Mouse (Mus musculus) right cerebral cortex, adult 18-20 months (tissue): ENCODE measurements around the gene Scn3a.
"Not testable (repeated sequence)": the region's sequence is repeated elsewhere in the genome, so short reads cannot be mapped to it uniquely, and the experiment has no call there.

Experiments
- DNase-seq: peaks from one replicate; pipeline ENCODE4 v3.0.0; 2022; ENCODE audit warnings: mixed read lengths

Scn3a gene

DNA sequence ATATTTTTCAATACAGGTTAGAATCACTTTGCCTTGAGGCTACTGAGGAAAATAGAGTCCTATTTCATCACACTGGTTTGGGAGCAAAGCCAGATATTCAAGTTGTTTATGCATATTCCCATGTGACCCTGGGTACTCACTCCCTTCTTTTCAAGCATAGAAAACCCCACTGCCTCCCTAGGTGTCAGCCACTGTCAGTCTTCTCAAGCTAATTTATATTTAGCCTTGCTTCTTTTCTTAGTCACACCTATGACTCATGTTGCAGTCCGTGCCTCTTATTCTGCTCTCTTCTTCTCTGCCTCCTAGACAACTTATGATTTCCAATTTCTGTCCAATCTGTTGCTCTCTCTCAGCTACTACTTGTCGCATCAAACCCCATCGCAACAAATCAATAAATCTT, 84.0 kb downstream of the Scn3a start:
- DNase-seq, result peak; percentile 26

DNA sequence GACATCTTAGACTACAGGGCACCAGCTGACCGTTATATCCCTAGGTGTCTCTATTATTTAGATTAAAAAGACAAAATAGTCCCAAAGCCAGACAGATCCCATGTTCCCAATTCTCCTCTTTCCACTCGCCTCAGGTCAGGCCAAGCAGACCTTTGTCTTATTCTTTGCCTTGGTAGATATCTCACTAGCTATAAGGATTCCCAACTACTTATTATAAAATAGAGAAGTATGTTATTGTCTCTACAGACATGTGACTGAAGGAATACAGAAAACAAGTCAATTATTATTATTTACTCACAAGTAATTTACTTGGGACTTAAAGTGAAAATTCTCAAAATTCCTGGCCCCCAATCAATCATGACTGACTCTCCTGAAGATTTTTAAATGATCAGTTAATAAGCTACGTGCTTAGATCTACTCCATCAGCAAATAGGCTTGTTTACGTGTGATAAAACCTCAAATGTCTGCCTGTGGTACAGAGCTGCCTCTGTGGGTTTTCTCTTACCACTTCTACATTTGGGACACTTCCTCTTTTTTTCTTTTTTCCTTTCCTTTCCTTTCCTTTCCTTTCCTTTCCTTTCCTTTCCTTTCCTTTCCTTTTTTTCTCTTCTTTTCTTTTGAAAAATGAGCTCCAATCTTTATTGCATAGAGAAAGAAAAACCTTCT, 86.3 kb downstream of the Scn3a start:
- DNase-seq, result no peak

DNA sequence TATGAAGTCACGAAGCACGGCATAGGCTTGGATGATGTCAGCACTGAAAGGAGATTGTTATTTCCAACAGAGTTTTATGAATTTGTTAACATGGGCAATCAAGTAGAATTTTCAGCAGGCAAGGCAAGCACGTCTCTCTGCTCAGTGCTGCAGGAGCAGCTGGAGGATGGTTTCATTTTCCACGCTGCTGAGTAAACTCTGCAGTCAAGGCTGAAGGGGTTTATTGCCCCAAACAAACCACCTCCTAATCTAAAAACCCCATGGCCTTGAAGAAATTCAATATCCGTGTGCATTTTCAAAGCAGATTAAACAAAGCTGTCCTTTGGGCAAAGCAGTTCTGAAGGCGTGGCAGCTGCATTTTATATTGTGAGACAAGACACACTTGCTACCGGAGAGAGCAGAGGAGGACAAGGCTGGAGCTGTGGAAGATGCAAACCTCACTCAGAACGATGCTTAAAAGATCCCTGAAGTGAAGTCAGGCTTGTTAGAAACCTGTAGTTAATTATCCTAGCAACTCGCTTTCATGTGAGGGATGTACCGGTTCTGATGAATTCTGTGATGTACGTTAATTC, 96.0 kb downstream of the Scn3a start:
- peak; percentile 15 for DNase-seq

DNA sequence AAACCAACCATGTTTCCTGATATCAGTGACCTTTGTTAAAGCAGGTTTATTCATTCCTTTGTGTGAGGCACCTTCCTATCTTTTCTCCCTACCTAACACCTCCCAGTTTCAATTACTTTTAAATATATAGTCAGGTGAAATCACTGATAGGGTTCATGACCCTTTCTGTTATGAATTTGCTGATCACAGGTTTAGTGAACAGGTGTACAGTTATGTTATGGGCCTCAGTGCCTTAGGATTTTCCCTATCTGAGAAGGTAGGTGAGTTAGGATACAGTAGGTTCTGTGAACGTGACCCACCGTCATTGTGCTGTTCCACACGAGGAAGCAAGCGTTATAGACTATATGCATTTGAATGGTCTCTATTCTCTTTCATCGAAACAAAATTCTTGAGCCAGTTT, 101.7 kb downstream of the Scn3a start:
- DNase-seq, result no peak

DNA sequence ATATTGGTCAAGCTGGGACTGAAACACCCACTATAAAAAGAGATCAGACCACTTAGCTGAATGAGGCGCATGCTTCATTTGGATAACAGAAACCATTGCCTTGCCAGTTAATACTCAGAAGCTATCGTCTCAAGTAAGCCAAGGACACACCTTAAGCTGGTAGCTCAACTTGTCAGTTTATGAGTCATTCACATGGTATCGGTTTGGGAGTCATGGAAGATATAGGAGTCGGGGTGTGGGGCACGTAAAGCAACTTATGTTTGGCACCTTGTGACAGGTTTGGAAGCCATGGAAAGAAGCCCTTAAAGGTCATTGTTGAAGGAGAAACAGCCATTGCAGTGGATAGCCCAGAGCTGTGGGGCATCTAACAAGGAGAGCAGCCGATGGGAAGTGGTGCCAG, 113.7 kb downstream of the Scn3a start:
- no peak for DNase-seq

DNA sequence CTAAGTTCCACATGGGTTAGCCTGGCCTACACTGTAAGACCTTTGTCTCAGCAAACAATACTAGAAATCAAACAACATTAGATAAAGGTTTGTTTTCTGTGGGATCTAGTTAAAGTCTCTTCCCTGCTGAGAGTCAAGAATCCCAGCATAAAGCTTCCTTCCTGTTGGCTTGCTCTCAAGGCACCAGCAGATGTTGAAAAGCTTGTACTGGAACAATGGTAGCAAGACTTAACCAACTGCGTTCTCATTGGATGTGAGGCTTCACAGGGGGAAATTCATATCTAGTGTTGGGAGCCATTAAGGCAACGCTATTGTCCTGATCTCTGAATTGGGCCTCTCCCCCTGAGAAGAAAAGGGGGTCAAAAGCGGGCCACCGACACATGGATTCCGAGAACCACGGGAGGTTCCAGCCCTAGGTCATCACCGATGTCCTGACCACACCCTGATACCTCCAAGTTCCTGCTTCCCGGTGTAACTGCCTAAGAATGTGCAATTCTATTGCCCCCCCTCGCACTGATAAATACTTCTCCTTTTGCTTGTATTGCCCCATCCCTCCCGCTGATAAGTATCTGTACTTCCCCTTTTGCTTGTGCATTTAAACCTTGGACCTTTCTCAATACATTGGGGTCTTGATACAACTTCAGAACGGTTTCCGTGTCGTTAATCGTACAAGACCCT, 115.9 kb downstream of the Scn3a start:
- DNase-seq, result not testable (repeated sequence)

DNA sequence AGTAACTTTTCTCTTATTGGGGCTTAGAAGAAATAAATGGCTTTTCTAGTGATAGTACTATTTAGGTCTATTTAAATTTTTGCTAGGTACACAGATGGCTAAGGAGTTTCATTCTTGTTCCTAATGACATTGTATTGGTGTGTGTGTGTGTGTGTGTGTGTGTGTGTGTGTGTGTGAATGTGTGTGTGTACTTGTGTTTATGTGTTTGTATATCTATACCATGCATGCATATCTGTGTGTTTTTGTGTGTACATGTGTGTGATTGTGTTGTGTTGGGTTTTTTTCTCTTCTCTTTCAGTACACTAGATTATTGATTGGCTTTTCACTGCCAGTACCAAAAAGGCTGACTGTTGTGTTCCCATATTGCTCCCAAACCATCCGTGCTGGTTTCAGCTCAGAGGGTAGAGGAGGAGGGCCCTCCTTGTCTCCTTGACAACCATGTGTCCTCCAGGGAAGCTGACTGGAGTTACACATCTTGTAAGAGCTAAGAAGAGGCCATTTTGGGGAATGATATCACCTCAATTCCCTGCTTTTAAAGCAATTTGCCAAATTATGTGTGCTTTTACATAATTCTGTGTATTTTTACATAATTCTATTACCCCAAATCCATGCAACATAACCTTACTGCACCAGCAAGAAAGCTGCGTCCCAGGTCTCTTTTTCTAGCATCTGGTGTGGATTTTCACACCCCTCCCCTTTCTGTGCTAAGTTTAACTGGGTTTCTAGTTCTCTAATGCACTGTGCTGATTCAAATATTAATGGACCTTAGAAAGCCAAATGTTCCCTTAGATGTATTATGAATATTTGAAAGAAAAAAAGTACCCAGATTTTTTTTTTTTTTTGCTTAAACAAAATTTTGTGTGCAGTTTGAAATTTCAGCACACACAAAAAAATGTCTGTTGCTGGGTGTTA, 116.7 kb downstream of the Scn3a start:
- peak; percentile 14 for DNase-seq

DNA sequence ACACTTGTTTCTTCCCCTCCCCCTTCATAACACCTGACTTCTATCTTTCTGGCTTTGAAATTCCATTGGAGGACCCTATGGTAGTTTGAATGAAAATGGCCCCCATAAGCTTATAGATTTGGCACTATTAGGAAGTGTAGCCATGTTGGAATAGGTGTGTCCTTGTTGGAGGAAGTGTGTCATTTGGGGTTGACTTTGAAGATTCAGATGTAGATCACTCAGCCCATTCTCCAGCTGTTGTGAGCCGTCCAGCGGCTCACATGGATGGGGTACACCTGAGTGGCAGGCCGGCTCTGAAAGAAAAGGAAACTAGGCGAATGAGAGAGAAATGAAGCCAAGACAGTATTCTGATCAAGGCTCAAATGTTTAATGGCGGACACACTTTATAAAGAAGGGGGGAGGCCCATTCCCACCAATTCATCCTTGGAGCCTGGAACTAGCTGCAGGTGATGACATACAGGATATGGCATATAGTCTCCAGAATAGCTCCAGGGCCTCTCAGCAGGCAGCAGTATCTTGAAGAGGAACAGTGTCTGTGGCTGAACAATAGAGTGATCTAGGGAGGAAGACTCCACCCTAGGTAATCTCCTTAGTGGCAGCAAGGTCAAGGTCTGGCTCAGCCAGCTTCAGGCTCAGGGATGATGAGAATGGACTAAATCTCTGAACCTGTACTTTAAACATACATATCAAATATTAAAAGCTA, 118.2 kb downstream of the Scn3a start:
- DNase-seq, result no peak

DNA sequence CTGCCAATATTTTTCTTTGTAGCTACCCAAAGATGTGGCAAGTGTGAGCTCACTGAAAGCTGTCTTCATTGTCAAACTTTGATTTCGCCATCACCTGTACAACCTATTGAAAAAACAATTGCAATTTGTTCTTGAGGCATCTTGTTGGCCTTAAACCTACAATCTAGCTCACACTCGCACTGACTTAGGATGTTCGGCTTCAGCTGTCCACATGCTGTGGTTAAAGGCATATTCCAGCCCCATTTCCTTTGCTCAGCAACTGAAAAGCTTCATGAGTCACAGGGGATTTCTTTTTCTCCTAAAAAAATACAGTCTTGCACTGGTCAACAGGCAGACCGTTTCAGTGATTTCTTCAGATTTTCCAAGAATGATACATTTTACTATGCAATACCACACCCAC, 124.3 kb downstream of the Scn3a start:
- DNase-seq, result no peak

DNA sequence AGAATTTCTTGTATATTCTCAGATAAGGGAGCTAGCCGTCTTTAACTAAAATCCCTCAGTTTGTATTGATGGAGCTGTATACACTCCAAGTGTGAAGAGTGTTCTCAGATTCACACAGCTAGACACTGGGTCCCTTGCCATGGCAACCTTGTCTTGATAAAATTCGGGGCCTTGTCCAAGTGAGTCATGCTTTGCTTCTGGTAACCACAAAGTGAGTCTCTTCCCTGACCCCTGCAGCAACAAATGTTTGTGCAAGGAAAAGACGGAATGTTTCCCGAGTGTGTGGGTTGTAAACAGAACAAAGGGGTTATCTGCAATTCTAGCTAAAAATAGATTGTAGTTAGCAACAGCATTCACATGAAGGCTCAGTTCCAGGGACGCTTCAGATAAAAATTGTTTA, 125.9 kb downstream of the Scn3a start:
- peak; percentile 8 for DNase-seq

DNA sequence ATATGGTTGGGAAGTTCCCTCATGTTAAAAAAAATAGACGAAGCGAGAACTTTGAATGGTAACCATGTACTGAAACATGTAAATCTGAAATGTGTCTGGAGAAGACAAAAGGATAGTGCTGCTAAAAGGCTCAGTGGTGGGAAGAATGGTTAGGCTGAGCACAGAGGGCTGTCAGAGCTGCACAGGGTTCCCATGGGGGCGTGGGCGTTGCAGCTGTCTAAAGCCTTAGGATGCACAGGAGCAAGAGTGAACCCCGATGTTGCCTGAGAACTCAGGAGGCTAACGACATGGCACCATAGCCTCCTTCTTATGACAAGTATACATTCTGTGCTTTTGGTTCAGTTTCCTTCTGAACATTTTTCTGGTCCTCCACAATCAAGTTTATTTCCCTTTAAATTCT, 126.3 kb downstream of the Scn3a start:
- DNase-seq, result peak; percentile 17

DNA sequence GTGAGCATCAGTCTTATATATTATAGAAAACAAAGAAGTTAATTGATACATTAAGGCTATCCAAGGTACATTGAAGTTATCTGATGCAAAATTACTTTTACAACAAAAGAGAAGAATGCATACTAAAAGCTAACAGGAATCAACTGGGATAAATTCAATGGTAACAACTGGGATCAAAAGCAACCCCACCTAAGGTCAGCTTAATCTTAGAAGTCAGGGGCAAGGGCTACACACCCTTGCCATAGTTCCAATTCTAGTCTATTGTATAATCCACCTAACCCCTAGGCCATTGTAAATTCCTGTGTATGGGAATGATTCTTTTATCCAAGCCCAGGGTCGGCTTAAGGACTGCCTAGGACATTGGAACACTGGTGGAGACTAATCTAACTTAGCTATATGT, 130.5 kb downstream of the Scn3a start:
- no peak for DNase-seq

DNA sequence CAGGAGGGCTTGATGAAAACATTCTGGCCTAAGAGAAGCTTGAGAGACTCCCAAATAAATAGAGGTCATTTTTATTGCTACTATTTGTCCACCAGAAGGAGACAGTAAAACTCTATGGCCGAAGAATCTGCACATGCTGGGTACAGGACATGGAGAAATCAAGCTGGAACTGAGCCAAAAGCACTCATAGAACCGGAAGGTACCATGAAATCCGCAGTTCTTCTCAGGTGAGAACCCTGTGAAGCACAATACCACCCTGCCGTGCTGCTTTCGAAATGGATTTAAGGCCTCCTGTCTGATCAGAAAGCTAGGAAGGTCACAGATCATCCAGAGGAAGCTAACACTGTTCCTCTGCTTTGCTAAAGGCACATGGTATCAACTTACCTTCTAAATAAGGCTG, 143.9 kb downstream of the Scn3a start:
- DNase-seq, result no peak

DNA sequence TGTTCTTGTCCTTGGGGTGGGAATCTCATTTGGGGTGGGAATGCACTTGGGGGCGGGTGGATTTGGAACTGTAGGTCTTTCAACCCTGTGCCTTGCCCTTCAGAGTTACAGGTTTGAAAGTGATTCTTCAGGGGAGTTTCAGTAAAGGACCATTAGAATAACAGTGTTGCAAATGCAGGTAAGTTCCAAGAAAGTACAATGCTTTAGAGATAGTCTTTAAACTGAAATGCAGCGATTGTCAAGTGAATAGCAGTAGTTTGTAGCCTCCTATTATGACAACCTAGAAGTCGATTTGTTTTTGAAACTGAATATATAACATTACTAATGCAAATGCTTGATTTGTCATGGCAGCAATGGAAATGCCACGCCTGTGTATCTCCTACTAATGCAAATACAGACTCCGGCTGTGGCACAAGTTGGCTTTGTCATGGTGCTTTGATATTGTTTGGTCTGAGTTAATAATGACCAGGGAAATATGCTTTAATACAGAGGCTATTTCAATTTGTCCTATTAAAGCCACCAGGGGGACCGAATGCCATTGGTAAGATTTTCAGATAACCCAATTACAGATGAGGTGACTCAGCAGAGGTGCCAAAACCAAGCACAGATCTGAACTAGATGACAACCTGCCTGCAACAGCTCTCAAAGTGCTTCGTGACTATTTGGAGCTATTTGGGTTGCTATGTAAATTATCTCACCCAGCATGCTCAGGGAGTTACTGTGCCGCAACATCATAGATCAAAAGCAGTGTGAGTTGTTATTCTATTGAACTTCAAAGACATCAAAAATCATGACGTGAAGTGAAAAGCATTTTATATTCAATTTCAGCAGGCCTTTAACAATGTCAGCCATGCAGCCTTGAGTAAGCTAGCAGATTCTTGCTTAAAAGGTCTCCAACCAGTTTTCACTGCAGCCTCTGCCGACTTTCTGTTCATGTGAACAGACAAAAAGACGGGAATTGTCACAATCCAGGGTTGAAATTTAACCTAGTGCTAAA, 145.9 kb downstream of the Scn3a start:
- DNase-seq, result peak; percentile 25

DNA sequence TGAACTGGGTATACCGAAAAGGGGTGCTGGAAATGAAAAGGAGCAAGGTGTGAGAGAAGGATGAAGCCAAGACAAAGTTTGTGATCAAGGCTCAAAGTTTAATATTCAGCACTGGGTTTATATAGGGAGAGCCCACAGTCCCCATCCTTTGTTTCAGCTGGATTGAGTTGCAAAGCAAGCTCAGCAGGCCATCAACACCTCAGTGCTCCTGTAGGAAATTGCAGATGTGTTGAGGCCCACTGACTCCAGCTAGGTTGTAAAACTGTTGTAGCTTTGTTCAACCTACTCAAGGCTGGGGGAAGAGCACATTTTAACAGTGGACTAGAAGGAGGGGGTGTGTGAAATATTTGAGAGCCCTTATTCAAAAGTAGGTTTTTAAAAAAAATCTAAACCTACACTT, 148.8 kb downstream of the Scn3a start:
- DNase-seq, result no peak

DNA sequence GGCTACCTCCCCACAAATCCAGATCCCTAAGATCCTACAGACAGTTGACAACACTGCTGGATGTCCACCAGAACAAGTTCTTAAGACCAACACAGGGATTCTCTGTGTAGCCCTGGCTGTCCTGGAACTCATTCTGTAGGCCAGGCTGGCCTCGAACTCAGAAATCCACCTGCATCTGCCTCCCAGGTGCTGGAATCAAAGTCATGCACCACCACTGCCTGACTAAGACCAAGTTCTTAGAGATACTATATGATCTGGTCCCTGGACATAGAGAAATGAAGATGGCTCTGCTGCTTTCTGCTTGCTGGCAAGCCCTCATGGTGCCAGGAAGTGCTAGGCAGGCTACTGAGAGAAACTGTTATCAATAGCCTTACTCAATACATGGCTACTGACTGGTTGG, 150.9 kb downstream of the Scn3a start:
- DNase-seq, result no peak

DNA sequence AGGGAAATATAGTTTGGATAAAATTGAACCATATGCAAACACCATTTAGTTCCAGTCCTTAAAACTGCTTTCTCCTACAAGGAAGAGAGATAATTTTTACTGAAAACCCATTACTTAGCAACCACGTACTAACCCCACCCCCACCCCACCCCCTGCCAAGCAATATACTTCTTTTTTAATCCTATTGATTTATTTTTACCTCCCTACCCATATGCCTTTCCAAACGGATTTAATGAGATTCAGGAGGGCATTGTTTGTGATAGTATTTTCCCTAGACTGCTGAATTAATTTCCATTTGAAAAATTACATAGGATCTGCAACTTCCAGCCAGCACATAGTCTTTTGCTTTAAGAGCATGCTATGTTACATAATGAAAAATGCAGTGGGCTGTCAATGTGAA, 152.1 kb downstream of the Scn3a start:
- no peak for DNase-seq

DNA sequence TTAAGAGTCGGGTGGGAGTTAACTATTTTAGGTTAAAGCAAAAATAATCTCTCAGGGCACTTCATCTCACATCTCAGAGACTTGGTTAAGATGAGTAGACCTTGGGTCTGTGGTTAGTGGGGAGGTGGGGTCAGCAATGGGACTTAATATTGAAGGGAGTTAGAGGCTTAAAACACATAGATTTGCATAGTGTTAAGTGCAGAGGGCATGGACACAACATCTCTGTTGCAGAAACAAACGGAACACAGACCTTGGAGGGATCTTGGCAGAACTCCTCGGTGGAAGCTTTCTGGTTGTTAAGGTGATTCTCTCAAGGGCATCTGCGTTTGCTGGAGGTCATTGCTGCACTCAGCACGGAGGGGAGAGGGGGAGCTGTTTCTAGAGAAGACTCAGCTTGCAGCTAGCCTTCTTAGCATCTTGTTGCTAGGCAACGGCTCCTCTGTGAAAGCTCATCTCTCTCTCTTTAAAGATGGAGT, 152.6 kb downstream of the Scn3a start:
- DNase-seq, result peak; percentile 86

DNA sequence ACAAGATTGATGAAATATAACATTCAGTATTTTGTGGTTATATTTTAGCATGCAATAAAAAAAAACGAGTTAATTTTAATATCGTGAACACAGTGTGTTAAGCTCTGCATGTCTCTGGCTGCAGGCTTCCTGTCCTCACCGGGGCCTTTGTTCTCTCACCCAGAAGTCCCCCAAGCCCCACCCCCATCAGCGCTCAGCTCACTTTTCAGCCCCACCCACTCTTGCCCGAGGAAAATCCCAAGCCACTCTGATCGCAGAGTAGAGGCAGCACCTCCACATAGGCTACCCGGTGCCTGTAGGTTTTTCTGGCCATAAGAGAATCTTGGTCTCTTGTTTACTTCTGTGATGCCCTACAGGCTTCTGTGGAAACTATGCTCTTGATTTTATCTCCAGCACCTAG, 153.2 kb downstream of the Scn3a start:
- peak; percentile 26 for DNase-seq

DNA sequence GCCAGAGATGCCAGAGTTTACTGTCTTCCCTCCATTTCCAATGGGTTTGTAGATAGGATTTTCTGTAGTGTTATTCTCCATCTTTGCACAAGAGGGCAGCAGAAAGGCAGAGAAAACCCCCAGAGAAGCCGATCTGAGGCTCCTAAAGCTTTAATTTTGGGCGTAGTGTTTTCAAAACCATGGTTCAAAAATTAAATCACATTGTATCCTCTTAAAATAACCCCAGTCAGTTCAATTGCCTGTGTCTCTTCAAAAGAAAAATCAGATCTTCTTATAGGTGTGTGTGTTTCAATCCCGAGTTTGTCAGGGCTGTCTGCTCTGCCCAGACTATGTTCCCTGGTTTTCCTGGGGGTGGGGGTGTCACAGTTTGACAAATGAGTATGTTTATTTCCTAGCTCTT, 153.7 kb downstream of the Scn3a start:
- peak; percentile 63 for DNase-seq
